Mouse (Mus musculus): ENCODE measurements around the gene BC052040. TPM values are rescaled to one million over a fixed set of nuclear protein-coding genes. Genes with fewer than 3 reads are reported as not detected.
A peak's percentile ranks its signal among the peaks of the same experiment; 100 is the strongest.

BC052040 gene
- total RNA-seq, 2 experiments from 2014 or later: 7.9 to 8.0 TPM

DNA sequence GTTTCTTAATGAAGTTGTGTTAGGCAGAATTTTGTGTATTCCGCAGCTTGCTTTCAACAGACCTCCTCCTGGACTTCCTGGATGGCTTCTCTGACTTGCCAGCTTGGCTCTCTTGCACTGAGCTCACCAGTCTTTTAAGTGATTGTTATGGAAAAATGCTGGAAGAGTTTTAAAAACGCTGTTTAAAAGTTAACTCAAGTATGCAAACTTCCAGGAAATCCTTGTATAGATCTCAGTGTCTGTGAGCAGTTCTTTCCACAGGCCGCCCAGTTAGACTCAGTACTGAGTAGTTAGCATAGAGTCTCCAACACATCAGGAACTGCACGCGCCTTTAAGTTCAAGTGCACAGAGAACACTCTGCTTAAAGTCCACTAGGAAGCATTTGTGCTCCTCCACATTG is 97.3 kb downstream of the BC052040 start:
- intact Hi-C loops (cut with DNase I): no loop called here
- DNase-seq (ENCODE audit: extremely low spot score in 1 of 2, low spot score in 2 of 2): no peak

DNA sequence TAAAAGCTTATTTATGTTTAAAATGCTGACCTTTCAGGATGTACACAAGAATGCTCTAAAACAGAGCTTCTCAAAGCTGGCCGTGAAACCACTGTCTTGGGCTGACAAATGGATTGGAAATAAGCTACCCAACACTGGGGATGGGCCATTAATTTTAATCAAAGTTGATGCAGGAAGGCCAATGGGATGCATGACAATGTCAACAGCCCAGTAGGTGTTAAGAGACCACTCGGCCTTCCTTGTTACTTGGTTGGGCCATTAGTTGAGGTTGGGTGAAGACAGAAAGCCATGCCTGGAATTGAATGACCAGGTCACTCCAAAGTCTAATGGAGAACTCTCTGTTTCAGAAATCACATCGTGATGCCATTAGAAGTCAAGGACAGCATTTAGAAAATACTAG is 103.7 kb downstream of the BC052040 start:
- no peak for DNase-seq (ENCODE audit: extremely low spot score in 1 of 2, low spot score in 2 of 2)
- intact Hi-C loops (cut with DNase I): no loop called here

DNA sequence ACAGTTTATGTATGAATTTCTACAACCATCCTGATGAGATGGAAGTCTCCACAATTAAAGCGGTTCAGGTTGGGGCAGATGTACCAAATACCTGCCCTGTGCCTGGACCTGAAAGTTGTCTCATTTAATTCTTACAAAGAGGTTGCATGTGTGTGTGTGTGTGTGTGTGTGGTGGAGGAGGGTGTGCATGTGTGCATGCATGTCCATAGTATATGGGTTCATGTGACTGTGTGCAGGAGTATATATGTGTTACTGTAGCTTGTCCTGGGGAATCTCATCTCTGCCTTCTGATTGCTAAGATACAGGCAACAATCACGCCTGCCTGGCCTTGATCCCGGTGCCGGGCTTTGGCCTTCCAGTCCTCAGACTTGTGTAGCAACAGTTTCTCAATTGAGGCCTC is 106.1 kb downstream of the BC052040 start:
- intact Hi-C loops (cut with DNase I): no loop called here

DNA sequence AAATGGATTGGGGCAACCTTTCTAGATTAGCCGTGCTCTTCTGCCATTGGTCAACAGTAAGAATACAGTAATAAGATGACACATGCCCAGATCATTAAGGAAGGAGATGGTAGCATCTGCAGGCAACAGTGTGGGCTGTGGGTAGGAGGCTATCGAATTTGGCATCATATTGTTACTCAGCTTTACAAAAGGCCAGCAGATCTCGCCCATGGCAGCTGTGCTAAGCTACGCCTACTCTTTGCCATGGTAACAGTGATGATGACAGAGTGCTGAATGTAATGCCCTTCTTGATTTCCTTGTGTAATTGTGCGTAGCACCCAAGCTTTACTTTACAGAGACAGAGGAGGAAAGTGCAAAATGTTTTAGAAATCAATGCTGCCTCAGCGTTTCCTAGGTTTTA is 106.8 kb downstream of the BC052040 start:
- DNase-seq (ENCODE audit: extremely low spot score in 1 of 2, low spot score in 2 of 2): no peak
- intact Hi-C loops (cut with DNase I): no loop called here

More for the DNA sequence above, 106.1 kb downstream of the BC052040 start:
- DNase-seq (ENCODE audit: extremely low spot score in 1 of 2, low spot score in 2 of 2): no peak

DNA sequence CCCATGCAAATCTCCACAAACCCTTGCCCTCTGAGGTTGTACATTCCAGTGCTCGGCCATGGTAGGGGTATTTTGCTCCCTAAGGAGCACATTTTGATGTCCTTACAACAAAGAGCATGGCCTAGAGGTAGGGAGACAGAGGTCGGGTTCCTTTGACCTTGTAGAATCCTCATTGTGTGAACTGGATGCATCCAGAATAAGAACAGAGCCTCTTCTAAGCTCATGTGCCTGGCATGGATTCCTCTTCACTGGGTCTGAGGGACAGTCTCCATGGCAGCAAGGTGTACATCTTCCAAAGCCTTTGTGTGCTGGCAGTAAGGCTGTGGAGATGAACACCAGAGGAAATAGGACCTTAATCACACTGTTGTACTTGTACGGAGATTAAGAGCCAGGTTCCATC is 112.3 kb downstream of the BC052040 start:
- intact Hi-C loops (cut with DNase I): no loop called here
- DNase-seq (ENCODE audit: extremely low spot score in 1 of 2, low spot score in 2 of 2): no peak

DNA sequence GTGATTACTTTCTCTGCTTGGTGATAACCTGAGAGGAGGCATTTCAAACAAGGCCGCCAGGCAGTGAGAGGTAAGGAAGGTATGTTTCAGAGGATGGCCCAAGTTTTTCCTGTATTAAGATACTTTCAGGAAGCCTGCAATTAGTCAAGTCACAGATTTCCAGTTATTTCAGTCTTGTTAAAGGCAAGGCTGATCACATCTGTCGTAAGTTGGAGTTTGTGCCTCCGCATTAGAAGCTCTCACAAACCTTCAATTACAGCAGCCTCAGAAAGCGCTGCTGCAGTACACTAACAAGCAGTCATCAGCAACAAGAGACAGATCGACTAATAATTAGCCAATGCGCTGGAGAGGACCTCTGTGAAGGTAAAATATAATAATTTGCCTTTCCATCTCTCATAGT is 112.9 kb downstream of the BC052040 start:
- DNase-seq (ENCODE audit: extremely low spot score in 1 of 2, low spot score in 2 of 2): no peak
- intact Hi-C loops (cut with DNase I): no loop called here

DNA sequence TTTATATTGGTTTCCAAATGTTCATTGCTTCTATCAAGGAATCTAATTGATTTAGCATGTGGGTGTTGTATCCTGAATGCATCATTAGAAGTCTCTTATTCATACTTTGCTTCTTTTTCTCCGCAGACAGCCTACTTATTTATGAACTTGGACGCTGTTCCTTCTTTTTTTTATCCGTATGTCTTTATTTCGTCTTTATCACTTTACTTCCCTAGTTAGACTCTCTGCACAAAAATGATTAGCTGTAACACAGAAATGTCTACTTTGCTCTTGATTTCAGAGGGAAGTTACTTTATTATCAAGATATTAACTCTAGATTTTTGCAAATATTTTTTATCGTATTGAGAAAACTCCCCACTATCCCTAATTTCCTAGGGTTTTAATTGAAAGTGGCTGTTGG is 117.5 kb downstream of the BC052040 start:
- no peak for DNase-seq (ENCODE audit: extremely low spot score in 1 of 2, low spot score in 2 of 2)
- intact Hi-C loops (cut with DNase I): no loop called here

DNA sequence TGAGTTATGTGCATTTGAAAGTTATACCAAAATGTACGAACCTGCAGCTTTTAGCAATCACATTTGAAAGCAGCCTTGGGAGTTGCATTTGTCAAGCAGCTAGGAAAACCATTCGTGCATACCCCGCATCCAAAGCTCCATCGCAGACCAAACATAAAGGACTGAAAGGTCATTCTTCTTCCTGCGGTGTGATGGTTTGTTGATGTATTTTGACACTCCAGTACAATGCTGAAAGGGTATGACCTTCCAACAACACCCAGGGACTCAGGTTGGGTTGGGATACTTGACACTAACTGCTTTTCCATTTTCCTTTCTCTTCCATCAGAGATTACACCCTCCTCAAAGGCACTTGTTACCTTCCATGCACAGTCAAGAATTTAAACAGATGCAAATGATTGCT is 121.1 kb downstream of the BC052040 start:
- intact Hi-C loops (cut with DNase I): no loop called here
- DNase-seq (ENCODE audit: extremely low spot score in 1 of 2, low spot score in 2 of 2): no peak

DNA sequence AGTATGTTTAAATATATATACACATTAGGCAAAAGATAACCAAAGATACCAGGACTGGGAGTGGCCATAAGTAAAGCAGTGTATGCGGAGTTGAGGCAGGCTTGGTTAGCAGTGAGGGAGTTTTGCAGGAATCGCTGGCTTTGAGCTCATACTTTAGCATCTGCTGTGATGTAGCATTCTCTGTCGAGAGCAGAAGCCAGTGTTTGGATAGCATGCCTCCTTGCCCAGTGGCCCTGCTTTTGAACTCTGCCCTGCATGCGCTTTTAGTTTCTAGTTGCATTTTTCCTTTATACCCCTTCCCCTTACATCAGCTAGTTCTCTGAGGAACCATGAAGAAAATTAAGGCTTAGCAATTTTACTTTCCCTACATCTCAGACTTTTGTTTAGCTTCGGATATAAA is 136.0 kb downstream of the BC052040 start:
- no peak for DNase-seq (ENCODE audit: extremely low spot score in 1 of 2, low spot score in 2 of 2)
- intact Hi-C loops (cut with DNase I): no loop called here

DNA sequence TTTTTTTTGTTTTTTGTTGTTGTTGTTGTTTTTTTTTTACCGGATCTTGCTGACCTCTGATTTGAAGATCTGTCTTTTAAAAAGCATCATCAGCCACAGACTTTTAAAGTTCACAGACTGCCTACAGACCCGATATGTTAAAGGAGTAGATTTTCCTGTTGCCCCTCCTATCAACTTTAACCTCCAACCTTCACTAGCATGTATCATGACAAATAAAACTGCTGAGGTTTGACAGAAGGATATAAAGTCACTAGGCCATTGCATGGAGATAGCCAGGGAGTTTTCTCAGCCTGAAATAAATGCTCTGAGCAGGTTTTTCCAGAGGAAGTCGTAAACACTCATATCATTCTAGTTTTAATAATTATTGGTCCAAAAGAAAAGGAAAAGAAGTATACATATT is 136.5 kb downstream of the BC052040 start:
- intact Hi-C loops (cut with DNase I): no loop called here
- DNase-seq (ENCODE audit: extremely low spot score in 1 of 2, low spot score in 2 of 2): no peak

DNA sequence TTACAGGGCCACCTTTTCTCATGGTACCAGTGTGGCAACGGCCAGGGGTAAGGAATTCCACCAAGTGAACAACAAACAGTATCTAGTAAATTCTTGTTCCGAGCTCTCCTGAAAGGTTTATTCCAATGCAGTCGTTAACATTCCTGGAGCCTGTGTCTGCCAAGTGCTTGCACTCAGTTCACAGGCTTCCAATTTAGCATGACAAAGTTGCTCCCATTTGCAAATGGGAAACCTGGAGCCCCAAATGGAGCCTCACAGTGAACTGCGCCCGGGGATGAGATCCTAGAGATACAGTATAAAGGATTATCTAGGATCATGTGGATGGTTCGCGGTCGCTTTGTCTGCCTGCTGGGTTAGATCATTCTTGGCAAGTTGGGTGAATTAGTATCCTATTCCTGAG is 141.9 kb downstream of the BC052040 start:
- intact Hi-C loops (cut with DNase I): no loop called here
- no peak for DNase-seq (ENCODE audit: extremely low spot score in 1 of 2, low spot score in 2 of 2)

DNA sequence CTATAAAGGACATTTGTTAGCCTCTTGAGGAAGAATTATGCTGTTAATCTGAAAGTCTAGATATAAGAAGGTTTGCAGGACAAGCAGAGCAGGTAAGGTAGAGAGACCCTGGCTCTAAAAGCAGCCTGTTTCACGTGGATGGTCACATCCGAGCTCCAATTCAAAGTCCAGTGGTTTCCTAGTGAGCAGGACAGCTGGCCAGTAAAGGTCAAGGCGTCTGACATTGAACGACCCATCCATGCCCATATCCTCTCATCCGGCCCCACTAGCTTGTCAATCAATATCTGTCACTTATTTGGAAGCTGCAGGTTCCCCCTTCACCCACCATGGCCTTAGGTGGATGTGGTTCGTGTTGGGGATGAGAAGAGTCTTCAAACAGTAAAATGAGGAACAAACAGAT is 142.7 kb downstream of the BC052040 start:
- intact Hi-C loops (cut with DNase I): no loop called here

DNA sequence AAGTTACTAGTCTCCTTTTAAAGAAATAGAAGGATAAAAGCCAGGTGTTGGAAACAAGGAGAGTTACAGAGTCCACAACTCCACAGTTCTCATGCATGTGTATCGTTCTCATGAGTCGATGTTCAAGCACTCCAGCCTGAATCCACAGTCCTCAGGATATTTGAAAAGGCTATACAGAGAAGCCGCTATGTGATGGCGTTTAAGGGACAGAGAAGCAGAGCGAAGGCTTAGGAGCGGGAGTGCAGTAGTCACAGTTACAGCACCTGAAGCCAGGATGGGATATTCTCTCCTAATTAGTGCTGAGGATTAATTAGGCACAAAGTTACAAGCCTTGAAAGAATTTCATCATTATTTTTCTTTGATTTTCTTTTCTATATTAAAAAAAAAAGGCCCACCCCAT is 143.2 kb downstream of the BC052040 start:
- intact Hi-C loops (cut with DNase I): no loop called here

More for the DNA sequence above, 142.7 kb downstream of the BC052040 start:
- DNase-seq (ENCODE audit: extremely low spot score in 1 of 2, low spot score in 2 of 2): no peak

DNA sequence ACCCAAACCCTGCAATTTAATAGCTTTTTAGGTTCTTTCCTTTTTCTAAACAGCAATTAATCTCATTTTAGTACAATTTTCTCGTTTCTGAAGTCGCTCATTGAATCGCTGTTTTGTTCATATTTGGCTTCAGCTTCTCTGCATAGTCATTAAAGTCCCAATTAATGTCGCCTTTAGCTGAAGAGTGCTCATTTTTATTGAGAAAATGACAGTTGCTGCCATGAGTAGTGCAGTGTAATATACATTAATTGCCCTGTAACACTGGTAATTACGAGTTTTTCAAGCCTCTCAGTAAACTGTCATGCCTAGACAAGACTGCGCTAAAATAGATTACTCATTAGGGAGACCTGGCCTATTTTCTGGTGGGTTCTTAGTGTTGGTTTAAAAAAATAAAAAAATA is 144.0 kb downstream of the BC052040 start:
- DNase-seq (ENCODE audit: extremely low spot score in 1 of 2, low spot score in 2 of 2): peak in 1 of 2 experiments; percentile 10
- intact Hi-C loops (cut with DNase I): no loop called here

More for the DNA sequence above, 143.2 kb downstream of the BC052040 start:
- no peak for DNase-seq (ENCODE audit: extremely low spot score in 1 of 2, low spot score in 2 of 2)

DNA sequence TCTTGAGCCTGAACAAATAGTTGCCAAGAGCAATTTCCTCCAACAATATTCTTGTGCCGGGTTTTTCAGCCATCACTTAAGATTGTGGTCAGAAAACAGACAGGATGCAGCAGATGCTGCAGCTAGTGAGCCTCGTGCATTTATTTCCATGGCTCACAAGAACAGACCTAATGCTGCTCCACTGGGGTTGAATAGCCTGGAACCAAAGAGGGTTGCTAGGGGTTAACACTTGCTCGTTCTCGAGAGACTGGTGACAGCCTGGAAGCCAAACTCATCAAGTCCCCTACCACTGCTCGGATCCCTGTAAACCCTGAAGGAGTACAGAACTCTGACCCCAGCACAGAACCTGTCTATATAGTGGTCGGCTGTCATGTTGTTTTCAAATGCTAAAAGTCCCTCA is 144.4 kb downstream of the BC052040 start:
- no peak for DNase-seq (ENCODE audit: extremely low spot score in 1 of 2, low spot score in 2 of 2)
- intact Hi-C loops (cut with DNase I): no loop called here

DNA sequence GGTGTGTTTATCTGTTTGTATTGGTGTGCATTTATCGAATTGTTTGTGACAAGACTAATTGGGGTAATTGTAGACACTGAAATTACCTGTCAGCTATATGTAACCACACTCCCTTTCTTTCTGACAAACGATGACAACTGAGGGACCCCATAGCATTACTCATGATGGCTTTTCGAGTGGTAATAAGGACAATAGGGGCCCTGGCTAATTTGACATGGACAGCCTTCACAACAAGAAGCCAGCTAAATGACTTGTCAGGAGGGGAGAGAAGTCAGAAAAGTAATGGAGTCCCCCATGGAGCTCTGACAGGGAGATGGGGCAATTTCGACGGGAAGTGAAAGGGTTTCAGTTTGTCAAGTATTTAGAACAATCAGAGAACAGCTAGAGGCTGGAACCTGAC is 145.3 kb downstream of the BC052040 start:
- no peak for DNase-seq (ENCODE audit: extremely low spot score in 1 of 2, low spot score in 2 of 2)
- intact Hi-C loops (cut with DNase I): no loop called here

DNA sequence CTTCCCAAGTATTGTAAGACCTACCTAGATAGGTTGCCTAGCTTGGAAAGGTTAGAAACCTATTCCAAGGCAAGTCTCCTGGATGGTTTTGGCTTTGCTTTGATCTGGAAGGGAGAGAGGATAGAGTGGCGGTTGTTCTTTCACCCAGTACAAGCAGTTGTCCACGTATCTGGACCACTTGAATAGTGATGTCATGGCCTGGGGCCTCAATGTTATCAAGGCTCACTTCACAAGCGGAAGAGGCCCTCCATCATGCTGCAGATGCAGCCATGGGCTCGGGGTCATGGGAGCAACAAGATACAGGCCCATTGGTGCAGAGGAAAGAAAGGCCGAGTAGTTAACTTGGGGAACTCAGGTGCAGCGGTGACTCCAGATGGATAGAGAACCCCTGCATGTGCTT is 147.1 kb downstream of the BC052040 start:
- intact Hi-C loops (cut with DNase I): no loop called here
- no peak for DNase-seq (ENCODE audit: extremely low spot score in 1 of 2, low spot score in 2 of 2)

DNA sequence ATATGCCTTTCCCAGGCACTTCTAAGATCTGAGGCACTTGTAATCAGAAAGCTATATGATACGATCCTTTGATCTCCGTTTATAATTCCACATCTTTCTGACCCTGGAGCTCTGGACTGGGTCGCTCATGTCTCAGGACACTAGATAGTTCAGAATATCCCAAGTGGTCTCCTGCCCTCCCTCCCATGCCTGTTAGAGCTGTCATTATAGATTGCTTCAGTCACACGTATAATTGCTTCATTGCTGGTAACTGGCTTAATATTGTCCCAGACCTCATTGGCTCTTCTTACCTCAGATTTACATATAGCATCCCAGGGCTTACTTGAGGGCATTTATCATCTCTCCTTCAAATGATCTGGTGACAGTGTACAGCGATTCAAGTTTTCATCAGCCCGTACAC is 149.0 kb downstream of the BC052040 start:
- no peak for DNase-seq (ENCODE audit: extremely low spot score in 1 of 2, low spot score in 2 of 2)
- intact Hi-C loops (cut with DNase I): no loop called here

DNA sequence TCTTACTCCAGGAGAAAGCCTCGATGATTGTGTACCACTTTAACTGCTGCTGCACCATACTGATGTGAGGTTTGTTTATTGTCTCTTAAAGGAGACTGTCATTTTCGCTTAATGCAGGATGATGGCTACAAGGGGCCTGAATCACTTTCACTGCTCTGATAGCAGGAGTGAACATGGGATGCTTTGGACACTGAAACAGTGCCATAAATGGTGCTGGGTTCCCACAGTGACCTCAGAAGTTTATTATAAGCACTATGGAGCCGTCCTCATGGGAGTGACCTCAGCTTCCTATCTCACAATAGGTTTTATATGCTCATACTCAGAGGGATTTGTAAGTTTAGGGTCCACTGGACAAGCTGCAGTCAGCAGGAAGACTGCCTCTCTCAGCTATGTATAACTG is 149.7 kb downstream of the BC052040 start:
- no peak for DNase-seq (ENCODE audit: extremely low spot score in 1 of 2, low spot score in 2 of 2)
- intact Hi-C loops (cut with DNase I): no loop called here

DNA sequence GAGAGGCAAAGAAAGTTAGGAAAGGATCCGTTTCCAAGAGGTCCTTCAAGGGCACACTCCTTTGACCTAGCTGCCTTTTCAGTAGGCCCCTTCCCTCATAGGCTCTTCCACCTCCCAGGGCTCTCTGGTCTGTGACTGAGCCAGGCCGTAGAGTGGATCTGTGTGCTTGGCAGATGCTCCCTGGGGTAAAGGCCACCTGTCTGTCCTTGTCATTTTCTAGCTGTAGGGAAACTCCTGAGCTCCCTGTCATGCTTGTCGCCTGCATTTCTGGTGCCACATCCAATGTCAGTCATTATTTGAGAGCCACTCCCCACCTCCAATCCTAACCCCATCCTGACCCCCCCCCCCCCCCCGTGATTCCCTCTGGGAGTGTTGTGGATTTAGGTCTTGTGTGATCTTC is 151.1 kb downstream of the BC052040 start:
- DNase-seq (ENCODE audit: extremely low spot score in 1 of 2, low spot score in 2 of 2): no peak
- intact Hi-C loops (cut with DNase I): no loop called here

DNA sequence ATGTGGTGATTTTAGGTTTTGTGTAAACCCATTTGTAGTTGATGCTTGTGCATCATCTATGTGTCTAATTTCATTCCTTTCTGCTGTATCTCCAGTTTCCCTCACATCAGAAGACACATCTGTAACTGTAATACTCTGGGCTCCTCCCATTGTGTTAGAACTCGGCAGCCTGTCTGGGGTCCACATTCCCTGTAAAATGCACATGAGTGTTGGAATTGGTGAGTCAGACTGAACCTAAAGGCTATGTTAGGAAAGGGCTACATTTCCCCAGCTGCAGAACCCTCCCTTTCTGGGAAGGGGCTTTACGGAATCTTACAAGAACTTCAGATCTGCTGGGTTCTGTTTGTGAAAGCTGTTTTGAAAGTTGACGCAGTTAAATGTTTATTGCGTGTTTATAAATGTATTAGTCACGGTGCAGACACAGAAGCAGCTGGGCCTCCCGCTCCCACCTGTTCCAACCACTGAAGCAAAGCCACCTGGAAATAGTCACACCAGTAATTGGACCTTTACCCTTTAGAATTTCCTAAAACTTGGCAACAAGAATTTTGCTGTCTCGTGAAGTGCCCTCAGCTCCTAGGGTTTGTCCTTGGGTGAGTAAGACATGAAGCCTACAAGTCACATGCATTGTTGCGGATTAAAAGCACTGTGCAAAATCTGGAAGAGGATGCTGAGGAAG is 151.6 kb downstream of the BC052040 start:
- intact Hi-C loops (cut with DNase I): no loop called here
- no peak for DNase-seq (ENCODE audit: extremely low spot score in 1 of 2, low spot score in 2 of 2)

Data from left cerebral cortex, postnatal 10 days (tissue).